Mouse (Mus musculus) adrenal gland, adult 2 months (tissue): ENCODE data around the gene Bmp4. TPM values are rescaled to one million over a fixed set of nuclear protein-coding genes. Genes with fewer than 3 reads are reported as not detected.

ENCODE experiments used
- DNase-seq: peaks from one replicate; pipeline ENCODE4 v3.0.0; 2021
- polyA plus RNA-seq: library from polyadenylated mRNA; depleted of rRNA; stranded (reverse); fragments of >200 nt; gene quantifications from 2 replicates; pipeline ENCODE4 v1.2.3, GENCODE M21; 2012; rRNA removed
- total RNA-seq, 2 experiments: library from RNA; stranded (reverse); gene quantifications; 2 replicates each; pipeline ENCODE4 v1.2.3; 2021

The Bmp4 gene
- total and polyA plus RNA-seq, 3 experiments: 12.3 to 22.0 (median 15.5) TPM

DNA sequence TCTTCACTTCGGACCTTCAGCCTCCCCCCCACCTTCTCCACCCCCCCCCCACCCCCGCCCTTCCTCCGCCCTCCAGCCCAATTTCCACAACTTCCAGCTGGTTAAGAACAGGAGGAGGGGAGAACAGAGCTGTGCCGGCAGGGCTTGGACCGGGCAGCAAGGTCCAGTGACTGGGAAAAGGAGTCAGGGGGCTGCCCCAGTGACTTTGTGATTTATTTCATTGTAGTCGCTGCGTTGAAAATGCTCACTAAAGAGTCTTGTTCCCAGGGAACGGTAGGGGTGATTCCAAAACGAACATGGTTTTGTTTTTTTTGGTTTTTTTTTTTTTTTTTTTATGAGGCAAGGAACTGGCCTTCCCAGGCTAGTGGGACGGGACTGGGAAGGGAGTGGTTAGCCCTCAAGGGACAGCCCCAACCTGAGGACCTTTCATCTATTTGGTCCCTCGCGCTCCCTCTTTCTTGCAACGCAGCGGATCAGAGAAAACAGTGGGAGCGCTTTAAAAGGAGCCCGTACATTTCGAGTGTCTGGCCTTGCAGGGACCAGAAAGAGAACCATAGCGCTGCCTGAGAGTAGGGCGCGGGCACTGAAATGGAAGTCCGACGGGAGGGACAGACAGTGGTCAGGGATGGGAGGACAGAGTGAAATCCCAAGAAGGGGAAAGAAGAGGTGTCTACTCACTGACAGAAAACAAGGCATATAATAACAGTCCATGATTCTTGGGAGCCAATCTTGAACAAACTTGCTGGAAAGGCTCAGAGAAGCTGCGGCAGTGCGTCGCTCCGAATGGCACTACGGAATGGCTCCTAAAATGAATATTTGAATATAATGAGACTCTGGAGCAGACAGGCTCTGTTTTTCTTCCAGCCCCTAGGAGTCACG lies 3.8 kb downstream of the Bmp4 start:
- peak; percentile 26 for DNase-seq

DNA sequence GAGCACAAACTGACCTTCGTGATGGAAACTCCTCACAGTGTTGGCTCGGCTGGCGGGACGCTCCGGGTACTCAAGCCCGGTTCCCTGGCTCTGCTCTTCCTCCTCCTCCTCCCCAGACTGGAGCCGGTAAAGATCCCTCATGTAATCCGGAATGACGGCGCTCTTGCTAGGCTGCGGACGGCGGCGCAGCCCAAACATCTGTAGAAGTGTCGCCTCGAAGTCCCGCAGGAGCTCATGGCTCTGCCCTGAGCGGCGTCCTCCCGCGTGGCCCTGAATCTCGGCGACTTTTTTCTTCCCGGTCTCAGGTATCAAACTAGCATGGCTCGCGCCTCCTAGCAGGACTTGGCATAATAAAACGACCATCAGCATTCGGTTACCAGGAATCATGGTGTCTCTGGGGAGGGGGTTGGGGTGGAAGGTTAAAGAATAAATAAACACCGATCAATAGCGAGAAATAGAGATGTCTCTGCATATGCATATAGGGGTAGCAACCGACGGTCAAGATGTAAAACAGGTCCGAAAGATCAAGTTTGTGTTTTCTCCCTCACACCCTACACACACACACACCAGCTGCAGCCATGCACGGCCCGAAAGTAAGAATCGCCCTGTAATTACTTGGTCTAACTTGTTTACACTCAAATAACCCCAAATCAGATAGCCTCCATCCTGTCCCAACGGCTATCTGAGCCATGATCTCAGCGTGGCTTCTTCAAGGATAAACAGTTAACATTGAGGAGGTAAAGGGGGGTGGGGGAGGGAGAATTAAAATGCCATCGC lies 4.6 kb downstream of the Bmp4 start:
- DNase-seq: peak; percentile 15

- no peak for DNase-seq
Measured at GRCm38 (mm10) chr14:46384946-46385691, 5.3 kb downstream of the Bmp4 start.

- peak; percentile 20 for DNase-seq
Measured at GRCm38 (mm10) chr14:46381457-46381856, 9.0 kb downstream of the Bmp4 start.

DNA sequence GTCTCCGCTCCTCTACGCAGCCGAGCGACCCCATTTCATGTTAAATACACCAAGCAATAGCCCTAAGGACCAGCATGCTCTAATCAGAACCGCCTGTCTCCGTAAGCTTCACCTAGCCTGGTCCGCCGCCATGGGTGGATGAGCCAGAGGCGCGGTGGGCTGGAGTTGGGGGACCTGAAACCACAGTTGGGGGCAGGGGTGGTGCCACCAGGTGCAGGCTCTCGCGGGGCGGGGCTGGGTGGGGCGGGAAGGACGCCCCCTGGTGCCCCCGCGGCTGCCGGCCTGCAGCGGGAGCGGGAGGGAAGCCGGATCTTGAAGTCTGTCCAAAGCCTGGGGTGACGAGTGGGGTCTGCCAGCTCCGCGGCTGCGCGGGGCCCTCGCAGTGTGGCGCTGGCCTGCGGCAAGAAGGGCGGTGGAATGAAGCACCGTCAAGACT lies 10.2 kb downstream of the Bmp4 start:
- no peak for DNase-seq

DNA sequence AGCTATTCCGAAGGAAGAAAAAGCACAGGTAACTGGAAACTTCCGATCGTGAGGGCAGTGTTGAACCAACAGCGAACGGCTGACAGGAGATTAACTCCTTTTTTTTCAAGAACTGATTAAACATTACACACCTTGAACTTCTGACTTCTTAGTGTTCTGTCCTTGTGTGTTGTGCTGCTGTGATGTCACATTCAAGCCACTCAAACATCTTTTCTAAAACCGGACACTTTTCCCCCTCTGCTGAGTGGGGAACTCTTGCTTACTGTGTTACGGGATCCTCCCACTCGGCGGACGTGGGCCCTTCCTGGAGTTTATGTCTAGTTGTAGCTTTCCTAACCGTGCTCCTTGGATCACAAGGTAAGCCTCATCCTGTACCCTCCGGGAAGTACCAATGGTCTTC lies 11.2 kb downstream of the Bmp4 start, which contains the start of gene Gm15217:
Gene Gm15217 (plus strand): TSS at position 130 of the 400 bp plus-strand sequence.
- DNase-seq: no peak

- no peak for DNase-seq
Measured at GRCm38 (mm10) chr14:46375796-46376195, 14.7 kb downstream of the Bmp4 start.

GRCm38 (mm10) chr14:46372452-46372851 lies 18.0 kb downstream of the Bmp4 start:
- DNase-seq: no peak

DNA sequence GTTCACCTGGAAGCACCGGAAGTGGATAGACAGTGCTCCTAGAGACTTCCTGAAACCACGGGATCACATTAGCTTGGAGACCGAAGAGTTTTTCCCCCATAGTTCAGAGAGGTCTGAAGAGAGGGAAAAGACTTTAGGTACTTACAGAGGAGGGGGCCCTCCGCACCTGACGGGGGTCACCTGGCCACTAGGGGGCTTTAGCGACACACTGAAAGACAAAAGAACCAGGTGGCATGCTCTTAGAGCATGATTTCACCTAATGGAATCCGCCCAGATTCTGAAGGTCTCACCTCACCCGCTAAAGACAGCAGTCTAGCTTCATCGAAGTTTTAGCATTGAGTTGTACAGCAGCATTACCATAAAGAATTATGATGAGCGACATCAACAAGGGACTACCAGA lies 27.3 kb downstream of the Bmp4 start:
- DNase-seq: no peak

DNA sequence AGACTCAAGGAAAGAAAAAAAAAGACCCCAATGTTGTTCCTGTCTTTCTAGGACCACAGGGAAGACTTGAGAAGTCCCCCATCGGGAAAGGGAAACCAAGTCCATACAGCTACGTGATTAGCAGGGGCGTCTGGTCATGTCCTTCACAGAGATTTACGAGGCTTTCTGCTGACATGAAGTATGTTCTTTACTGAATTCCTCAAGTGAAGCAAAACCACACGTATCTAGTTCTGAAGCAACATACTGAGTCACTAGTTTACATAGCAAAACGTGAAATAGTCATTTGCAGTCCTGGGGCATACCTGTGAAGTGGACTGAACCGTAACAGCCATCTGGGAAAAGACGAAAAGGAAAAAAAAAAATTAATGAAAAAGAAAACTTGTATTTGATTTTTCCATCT lies 32.8 kb downstream of the Bmp4 start:
- no peak for DNase-seq

DNA sequence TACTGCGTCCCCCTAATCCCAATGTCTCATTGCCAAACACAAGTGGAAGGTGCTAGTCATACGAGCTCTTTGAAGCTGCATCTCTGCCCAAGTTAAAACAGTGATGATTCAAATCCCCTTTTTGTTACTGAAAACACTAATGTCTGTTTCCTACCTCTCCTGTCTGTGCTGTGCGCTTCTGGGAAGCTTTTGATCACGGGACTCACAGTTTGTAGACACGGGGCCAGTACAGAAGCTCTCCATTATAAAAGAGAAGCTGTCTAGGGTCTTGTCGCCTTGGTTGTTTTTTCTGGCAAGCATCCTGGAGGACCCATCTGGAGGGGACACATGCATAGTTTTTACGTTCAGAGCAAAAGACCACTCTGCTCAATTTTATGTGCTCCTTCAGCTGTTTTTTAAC lies 33.2 kb downstream of the Bmp4 start:
- no peak for DNase-seq

- no peak for DNase-seq
Measured at GRCm38 (mm10) chr14:46344750-46345149, 45.7 kb downstream of the Bmp4 start.

GRCm38 (mm10) chr14:46338801-46339200 lies 51.7 kb downstream of the Bmp4 start:
- no peak for DNase-seq

Other genes starting within 250 kb of the Bmp4 start
- gene Gm15217, start 11.3 kb downstream of the Bmp4 start, total RNA-seq: not detected
- not detected in 2 replicates for gene Gm15217, start 11.3 kb downstream of the Bmp4 start, polyA plus RNA-seq